Mouse (Mus musculus): ENCODE data around the gene Pik3ap1. TPM values are rescaled to one million over a fixed set of nuclear protein-coding genes. Genes with fewer than 3 reads are reported as not detected.
A peak's percentile ranks its signal among the peaks of the same experiment; 100 is the strongest.

Pik3ap1 gene
- polyA plus RNA-seq, 1 experiment from 2014 or later: 8.6 TPM

- 36% methylated on average over 6 of the region's 6 CpGs for WGBS
Measured at GRCm38 (mm10) chr19:41389351-41389750, 4.4 kb upstream of the Pik3ap1 start.

GRCm38 (mm10) chr19:41388242-41388641, 3.3 kb upstream of the Pik3ap1 start:
- WGBS: 91% methylated on average over 7 of the region's 7 CpGs
- Histone ChIP-seq H3K9ac (ENCODE audit: low read length) (no peak overlapping the region), H3K4me2 (ENCODE audit: low read depth, low read length) (no peak overlapping the region), H3K27ac (ENCODE audit: low read length) (no peak overlapping the region), H3K36me3 (ENCODE audit: control insufficient read depth, insufficient read depth, low read length) (no peaks in the 10 kb centered on the region), H3K27me3 (ENCODE audit: control insufficient read depth, insufficient read depth, low read length) (no peaks in the 10 kb centered on the region), H3K4me3 (replicated peaks; ENCODE audit: low read length) (no peak overlapping the region), H3K4me1 (ENCODE audit: control insufficient read depth, insufficient read depth, low read length) (peaks cover 7% of the 10 kb centered on the region; the same call in 1 of the 2 replicates), H3K9me3 (replicated peaks; ENCODE audit: control insufficient read depth, low read length) (no peaks in the 10 kb centered on the region)
- no peak for ATAC-seq (ENCODE audit: insufficient read depth, low FRiP score)

More at GRCm38 (mm10) chr19:41389351-41389750, 4.4 kb upstream of the Pik3ap1 start:
- Histone ChIP-seq H3K27me3 (ENCODE audit: control insufficient read depth, insufficient read depth, low read length) (no peaks in the 10 kb centered on the region), H3K36me3 (ENCODE audit: control insufficient read depth, insufficient read depth, low read length) (no peaks in the 10 kb centered on the region), H3K27ac (ENCODE audit: low read length) (no peak overlapping the region), H3K4me1 (ENCODE audit: control insufficient read depth, insufficient read depth, low read length) (peaks cover 7% of the 10 kb centered on the region; the same call in 1 of the 2 replicates), H3K4me3 (replicated peaks; ENCODE audit: low read length) (no peak overlapping the region), H3K9me3 (replicated peaks; ENCODE audit: control insufficient read depth, low read length) (no peaks in the 10 kb centered on the region), H3K4me2 (ENCODE audit: low read depth, low read length) (no peak overlapping the region), H3K9ac (ENCODE audit: low read length) (no peak overlapping the region)
- no peak for ATAC-seq (ENCODE audit: insufficient read depth, low FRiP score)

- Histone ChIP-seq H3K4me1 (ENCODE audit: control insufficient read depth, insufficient read depth, low read length) (peaks cover 7% of the 10 kb centered on the region; the same call in 1 of the 2 replicates), H3K9ac (ENCODE audit: low read length) (no peak overlapping the region), H3K4me2 (ENCODE audit: low read depth, low read length) (no peak overlapping the region), H3K27ac (ENCODE audit: low read length) (no peak overlapping the region), H3K4me3 (replicated peaks; ENCODE audit: low read length) (no peak overlapping the region), H3K9me3 (replicated peaks; ENCODE audit: control insufficient read depth, low read length) (no peaks in the 10 kb centered on the region), H3K36me3 (ENCODE audit: control insufficient read depth, insufficient read depth, low read length) (no peaks in the 10 kb centered on the region), H3K27me3 (ENCODE audit: control insufficient read depth, insufficient read depth, low read length) (no peaks in the 10 kb centered on the region)
- 72% methylated on average over 2 of the region's 2 CpGs for WGBS
- ATAC-seq (ENCODE audit: insufficient read depth, low FRiP score): no peak
Measured at GRCm38 (mm10) chr19:41387262-41387661, 2.4 kb upstream of the Pik3ap1 start.

- no peak overlapping the region for H3K27ac ChIP-seq (ENCODE audit: low read length)
- 11% methylated on average over 12 of the region's 12 CpGs for WGBS
- H3K36me3 ChIP-seq (ENCODE audit: control insufficient read depth, insufficient read depth, low read length): no peaks in the 10 kb centered on the region
- peaks cover 7% of the 10 kb centered on the region; the same call in 1 of the 2 replicates for H3K4me1 ChIP-seq (ENCODE audit: control insufficient read depth, insufficient read depth, low read length)
- H3K4me2 ChIP-seq (ENCODE audit: low read depth, low read length): peak overlapping the region; percentile 89
- H3K4me3 ChIP-seq (replicated peaks; ENCODE audit: low read length): peak overlapping the region; percentile 50
- H3K9me3 ChIP-seq (replicated peaks; ENCODE audit: control insufficient read depth, low read length): no peaks in the 10 kb centered on the region
- ATAC-seq (ENCODE audit: insufficient read depth, low FRiP score): no peak
- peak overlapping the region; percentile 64 for H3K9ac ChIP-seq (ENCODE audit: low read length)
- no peaks in the 10 kb centered on the region for H3K27me3 ChIP-seq (ENCODE audit: control insufficient read depth, insufficient read depth, low read length)
Measured at GRCm38 (mm10) chr19:41384406-41384851, 473 bp downstream of the Pik3ap1 start.

GRCm38 (mm10) chr19:41382391-41382978, 2.4 kb downstream of the Pik3ap1 start:
- Histone ChIP-seq H3K9me3 (replicated peaks; ENCODE audit: control insufficient read depth, low read length) (no peaks in the 10 kb centered on the region), H3K4me2 (ENCODE audit: low read depth, low read length) (no peak overlapping the region), H3K4me1 (ENCODE audit: control insufficient read depth, insufficient read depth, low read length) (peaks cover 4% of the 10 kb centered on the region; the same call in 1 of the 2 replicates), H3K27ac (ENCODE audit: low read length) (no peak overlapping the region), H3K27me3 (ENCODE audit: control insufficient read depth, insufficient read depth, low read length) (no peaks in the 10 kb centered on the region), H3K36me3 (ENCODE audit: control insufficient read depth, insufficient read depth, low read length) (no peaks in the 10 kb centered on the region), H3K9ac (ENCODE audit: low read length) (no peak overlapping the region), H3K4me3 (replicated peaks; ENCODE audit: low read length) (no peak overlapping the region)
- 76% methylated on average over 3 of the region's 3 CpGs for WGBS
- no peak for ATAC-seq (ENCODE audit: insufficient read depth, low FRiP score)

GRCm38 (mm10) chr19:41381581-41382239, 3.2 kb downstream of the Pik3ap1 start:
- Histone ChIP-seq H3K4me3 (replicated peaks; ENCODE audit: low read length) (no peak overlapping the region), H3K27ac (ENCODE audit: low read length) (no peak overlapping the region), H3K27me3 (ENCODE audit: control insufficient read depth, insufficient read depth, low read length) (no peaks in the 10 kb centered on the region)

GRCm38 (mm10) chr19:41379195-41379594, 5.7 kb downstream of the Pik3ap1 start:
- H3K4me2 ChIP-seq (ENCODE audit: low read depth, low read length): no peak overlapping the region
- H3K9ac ChIP-seq (ENCODE audit: low read length): no peak overlapping the region
- H3K27me3 ChIP-seq (ENCODE audit: control insufficient read depth, insufficient read depth, low read length): no peaks in the 10 kb centered on the region
- 81% methylated on average over 3 of the region's 3 CpGs for WGBS
- no peak for ATAC-seq (ENCODE audit: insufficient read depth, low FRiP score)
- no peaks in the 10 kb centered on the region for H3K36me3 ChIP-seq (ENCODE audit: control insufficient read depth, insufficient read depth, low read length)
- H3K27ac ChIP-seq (ENCODE audit: low read length): no peak overlapping the region
- no peaks in the 10 kb centered on the region for H3K9me3 ChIP-seq (replicated peaks; ENCODE audit: control insufficient read depth, low read length)
- H3K4me1 ChIP-seq (ENCODE audit: control insufficient read depth, insufficient read depth, low read length): no peaks in the 10 kb centered on the region
- no peak overlapping the region for H3K4me3 ChIP-seq (replicated peaks; ENCODE audit: low read length)

More at GRCm38 (mm10) chr19:41381581-41382239, 3.2 kb downstream of the Pik3ap1 start:
- H3K4me2 ChIP-seq (ENCODE audit: low read depth, low read length): no peak overlapping the region
- WGBS: 59% methylated on average over 9 of the region's 9 CpGs
- H3K9ac ChIP-seq (ENCODE audit: low read length): no peak overlapping the region
- H3K9me3 ChIP-seq (replicated peaks; ENCODE audit: control insufficient read depth, low read length): no peaks in the 10 kb centered on the region
- no peak for ATAC-seq (ENCODE audit: insufficient read depth, low FRiP score)
- peaks cover 4% of the 10 kb centered on the region; the same call in 1 of the 2 replicates for H3K4me1 ChIP-seq (ENCODE audit: control insufficient read depth, insufficient read depth, low read length)
- no peaks in the 10 kb centered on the region for H3K36me3 ChIP-seq (ENCODE audit: control insufficient read depth, insufficient read depth, low read length)

GRCm38 (mm10) chr19:41375791-41376190, 9.1 kb downstream of the Pik3ap1 start:
- no peak for ATAC-seq (ENCODE audit: insufficient read depth, low FRiP score)
- H3K9ac ChIP-seq (ENCODE audit: low read length): no peak overlapping the region
- WGBS: 80% methylated on average over 21 of the region's 21 CpGs
- H3K27ac ChIP-seq (ENCODE audit: low read length): no peak overlapping the region
- no peak overlapping the region for H3K4me3 ChIP-seq (replicated peaks; ENCODE audit: low read length)
- no peaks in the 10 kb centered on the region for H3K9me3 ChIP-seq (replicated peaks; ENCODE audit: control insufficient read depth, low read length)
- no peaks in the 10 kb centered on the region for H3K36me3 ChIP-seq (ENCODE audit: control insufficient read depth, insufficient read depth, low read length)
- no peaks in the 10 kb centered on the region for H3K4me1 ChIP-seq (ENCODE audit: control insufficient read depth, insufficient read depth, low read length)
- H3K27me3 ChIP-seq (ENCODE audit: control insufficient read depth, insufficient read depth, low read length): no peaks in the 10 kb centered on the region
- no peak overlapping the region for H3K4me2 ChIP-seq (ENCODE audit: low read depth, low read length)

- ATAC-seq (ENCODE audit: insufficient read depth, low FRiP score): no peak
- Histone ChIP-seq H3K4me3 (replicated peaks; ENCODE audit: low read length) (no peak overlapping the region), H3K4me1 (ENCODE audit: control insufficient read depth, insufficient read depth, low read length) (no peaks in the 10 kb centered on the region), H3K27ac (ENCODE audit: low read length) (no peak overlapping the region), H3K4me2 (ENCODE audit: low read depth, low read length) (no peak overlapping the region), H3K36me3 (ENCODE audit: control insufficient read depth, insufficient read depth, low read length) (no peaks in the 10 kb centered on the region), H3K9ac (ENCODE audit: low read length) (no peak overlapping the region), H3K9me3 (replicated peaks; ENCODE audit: control insufficient read depth, low read length) (no peaks in the 10 kb centered on the region), H3K27me3 (ENCODE audit: control insufficient read depth, insufficient read depth, low read length) (no peaks in the 10 kb centered on the region)
- 86% methylated on average over 1 of the region's 1 CpGs for WGBS
Measured at GRCm38 (mm10) chr19:41375096-41375495, 9.8 kb downstream of the Pik3ap1 start.

Data from stomach, embryonic 16.5 days (tissue).